Mouse (Mus musculus): ENCODE measurements around the gene Ltn1. TPM values are rescaled to one million over a fixed set of nuclear protein-coding genes. Genes with fewer than 3 reads are reported as not detected.

The Ltn1 gene
- polyA plus RNA-seq, 1 experiment from 2014 or later, result 26.8 TPM

Other genes starting within 250 kb of the Ltn1 start
- gene N6amt1, start 78.4 kb downstream of the Ltn1 start, polyA plus RNA-seq (2015; fragmentation: Nextera tagmentation; extraction: Ambion mirVana), result 20.0 and 22.5 TPM in 2 replicates
- 14.2 and 15.3 TPM in 2 replicates for gene Rwdd2b, start 8.0 kb upstream of the Ltn1 start, polyA plus RNA-seq (2015; fragmentation: Nextera tagmentation; extraction: Ambion mirVana)
- gene Usp16, start 22.1 kb upstream of the Ltn1 start, polyA plus RNA-seq (2015; fragmentation: Nextera tagmentation; extraction: Ambion mirVana), result 35.6 and 41.0 TPM in 2 replicates
- gene Cct8, start 63.3 kb upstream of the Ltn1 start, polyA plus RNA-seq (2015; fragmentation: Nextera tagmentation; extraction: Ambion mirVana), result 422 and 457 TPM in 2 replicates
- 0.53 and 0.62 TPM in 2 replicates for gene Map3k7cl, start 120.7 kb upstream of the Ltn1 start, polyA plus RNA-seq (2015; fragmentation: Nextera tagmentation; extraction: Ambion mirVana)

All from intestine, embryonic 15.5 days (tissue).